In the genomic region with DNA sequence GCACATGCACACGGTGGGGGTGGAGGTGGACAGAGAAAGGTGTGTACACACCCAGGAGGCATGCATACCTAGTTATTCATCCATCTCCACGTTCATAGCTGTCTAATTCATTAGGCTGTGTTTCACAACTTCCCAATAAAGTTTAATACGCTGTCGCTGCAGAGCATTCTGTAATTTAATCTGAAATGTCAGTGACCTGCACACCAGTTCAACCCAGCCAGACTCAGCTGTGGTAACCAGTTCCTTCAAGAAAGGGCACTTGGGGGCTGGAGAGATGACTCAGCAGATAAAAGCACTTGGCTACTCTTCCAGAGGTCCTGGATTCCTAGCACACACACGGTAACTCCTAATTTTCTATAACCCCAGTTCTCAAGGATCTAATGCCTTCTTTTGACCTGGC, we compare ENCODE assay signal across 9 mouse cellular contexts.
"Had no signal": no experiment of that assay in that cellular context is flagged by ENCODE, and none has a peak within 500 bp of the region (broad histone marks: within the 10 kb centered on the region; RNA-seq: fewer than 3 reads in every experiment).

No protein-coding gene starts in this region.

- H3K27ac ChIP-seq: limb, embryonic 13.5 days; liver, embryonic 14.5 days; midbrain, embryonic 10.5 days; midbrain, embryonic 15.5 days; neural tube, embryonic 13.5 days had no signal

- H3K4me2 ChIP-seq: limb, embryonic 13.5 days; midbrain, embryonic 15.5 days; neural tube, embryonic 13.5 days; stomach, embryonic 15.5 days had no signal

- ATAC-seq: midbrain, embryonic 15.5 days had no signal

- H3K9ac ChIP-seq: limb, embryonic 13.5 days; liver, embryonic 14.5 days; midbrain, embryonic 15.5 days; neural tube, embryonic 13.5 days; stomach, embryonic 15.5 days had no signal

- H3K4me3 ChIP-seq: limb, embryonic 13.5 days; midbrain, embryonic 10.5 days; midbrain, embryonic 15.5 days; neural tube, embryonic 13.5 days; stomach, embryonic 15.5 days had no signal

- DNase-seq: left cerebral cortex, postnatal 4 days; right cerebral cortex, postnatal 14 days; thymus, postnatal 36 days had no signal

- H3K36me3 ChIP-seq: midbrain, embryonic 15.5 days; neural tube, embryonic 13.5 days; stomach, embryonic 15.5 days had no signal

- H3K9me3 ChIP-seq: limb, embryonic 13.5 days; midbrain, embryonic 10.5 days; midbrain, embryonic 15.5 days; neural tube, embryonic 13.5 days; stomach, embryonic 15.5 days had no signal

- H3K27me3 ChIP-seq: limb, embryonic 13.5 days; midbrain, embryonic 15.5 days; neural tube, embryonic 13.5 days; stomach, embryonic 15.5 days had no signal

- H3K4me1 ChIP-seq: midbrain, embryonic 10.5 days; midbrain, embryonic 15.5 days; neural tube, embryonic 13.5 days had no signal
